Mouse (Mus musculus): Measurements from ENCODE around the gene Bhmt2. TPM values are rescaled to one million over a fixed set of nuclear protein-coding genes. Genes with fewer than 3 reads are reported as not detected.

Bhmt2 gene
- total and polyA plus RNA-seq, 3 experiments: not detected

- TF ChIP-seq TAL1 (conservative IDR thresholded peaks at IDR 0.05; ENCODE audit: low read depth, low read length) (no peak), CTCF (IDR thresholded peaks at IDR 0.05; ENCODE audit: low read depth, low read length) (no peak), GATA2 (IDR thresholded peaks at IDR 0.05; ENCODE audit: borderline replicate concordance, low read depth, low read length) (no peak), POLR2AphosphoS5 (IDR thresholded peaks at IDR 0.05; ENCODE audit: insufficient replicate concordance, low read depth, low read length) (no peak), GATA1 (IDR thresholded peaks at IDR 0.05; ENCODE audit: borderline replicate concordance, low read length) (no peak)
- Histone ChIP-seq H3K36me3 (replicated peaks) (no peaks in the 10 kb centered on the region), H3K4me1 (ENCODE audit: insufficient read depth, low read depth, low read length) (no peaks in the 10 kb centered on the region), H3K27me3 (ENCODE audit: insufficient read depth, low read length) (peaks cover 19% of the 10 kb centered on the region), H3K4me3 (ENCODE audit: low read depth, low read length) (no peak within 1 kb of the TSS), H3K9me3 (replicated peaks) (no peaks in the 10 kb centered on the region)
- ATAC-seq (ENCODE audit: extremely low read depth, insufficient number of reproducible peaks, low FRiP score, poor library complexity, severe bottlenecking) (no peak), DNase-seq (ENCODE audit: low spot score) (no peak)
Measured at GRCm38 (mm10) chr13:93637282-93638245, 36.5 kb downstream of the Bhmt2 start, which contains the start of gene Bhmt. Bhmt (minus strand) TSS chr13:93637961.

- Histone ChIP-seq H3K4me1 (ENCODE audit: insufficient read depth, low read depth, low read length) (no peaks in the 10 kb centered on the region), H3K9me3 (replicated peaks) (no peaks in the 10 kb centered on the region), H3K27me3 (ENCODE audit: insufficient read depth, low read length) (peaks cover 19% of the 10 kb centered on the region), H3K4me3 (ENCODE audit: low read depth, low read length) (no peak overlapping the region), H3K36me3 (replicated peaks) (no peaks in the 10 kb centered on the region)
- no peak for ATAC-seq (ENCODE audit: extremely low read depth, insufficient number of reproducible peaks, low FRiP score, poor library complexity, severe bottlenecking)
- TF ChIP-seq GATA2 (IDR thresholded peaks at IDR 0.05; ENCODE audit: borderline replicate concordance, low read depth, low read length): no peak
- no peak for DNase-seq (ENCODE audit: low spot score)
Measured at GRCm38 (mm10) chr13:93636561-93636960, 37.5 kb downstream of the Bhmt2 start.

- no peak for ATAC-seq (ENCODE audit: extremely low read depth, insufficient number of reproducible peaks, low FRiP score, poor library complexity, severe bottlenecking)
- Histone ChIP-seq H3K9me3 (replicated peaks) (no peaks in the 10 kb centered on the region), H3K4me3 (ENCODE audit: low read depth, low read length) (no peak overlapping the region)
Measured at GRCm38 (mm10) chr13:93632927-93633326, 41.2 kb downstream of the Bhmt2 start.

DNA sequence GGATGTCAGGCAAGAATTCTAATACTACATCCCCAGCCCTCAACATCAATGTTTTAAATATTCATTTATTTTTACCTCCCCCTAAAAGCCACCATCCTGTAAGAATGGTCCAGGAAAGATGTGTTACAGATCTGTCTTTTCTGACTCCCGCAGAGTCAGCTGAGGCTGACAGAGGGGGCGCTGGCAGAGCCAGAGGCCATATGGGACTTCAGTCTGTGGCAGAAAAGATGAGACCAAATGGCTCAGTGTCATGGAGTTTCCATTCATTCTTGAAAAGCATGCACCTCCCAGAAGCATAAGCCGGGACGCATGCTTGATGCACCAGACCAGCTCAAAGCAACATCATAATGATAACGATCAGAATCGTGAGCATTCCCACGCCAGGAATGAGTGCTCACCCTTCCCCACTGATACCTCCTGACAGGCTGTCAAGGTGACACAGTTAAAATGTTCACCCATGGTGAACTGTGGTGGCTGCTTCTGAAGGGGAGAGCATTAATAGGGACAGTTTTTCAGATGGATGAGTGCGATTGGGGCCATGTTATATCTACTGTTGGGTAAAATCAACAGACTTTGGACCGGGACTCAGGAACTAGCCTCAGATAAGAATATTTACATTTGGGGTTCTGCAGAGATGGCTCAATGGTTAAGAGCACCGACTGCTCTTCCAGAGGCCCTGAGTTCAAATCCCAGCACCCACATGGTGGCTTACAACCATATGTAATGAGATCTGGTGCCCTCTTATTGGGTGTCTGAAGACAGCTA lies 43.0 kb downstream of the Bhmt2 start:
- no peaks in the 10 kb centered on the region for H3K9me3 ChIP-seq (replicated peaks)
- no peaks in the 10 kb centered on the region for H3K36me3 ChIP-seq (replicated peaks)
- H3K27me3 ChIP-seq (ENCODE audit: insufficient read depth, low read length): peaks cover 4% of the 10 kb centered on the region; the same call in 1 of the 2 replicates
- DNase-seq (ENCODE audit: low spot score) (no peak), ATAC-seq (ENCODE audit: extremely low read depth, insufficient number of reproducible peaks, low FRiP score, poor library complexity, severe bottlenecking) (no peak)
- no peak for TF ChIP-seq GATA2 (IDR thresholded peaks at IDR 0.05; ENCODE audit: borderline replicate concordance, low read depth, low read length)
- TF ChIP-seq TAL1 (conservative IDR thresholded peaks at IDR 0.05; ENCODE audit: low read depth, low read length): no peak
- TF ChIP-seq POLR2AphosphoS5 (IDR thresholded peaks at IDR 0.05; ENCODE audit: insufficient replicate concordance, low read depth, low read length): no peak
- TF ChIP-seq CTCF (IDR thresholded peaks at IDR 0.05; ENCODE audit: low read depth, low read length): no peak
- TF ChIP-seq GATA1 (IDR thresholded peaks at IDR 0.05; ENCODE audit: borderline replicate concordance, low read length): no peak
- no peaks in the 10 kb centered on the region for H3K4me1 ChIP-seq (ENCODE audit: insufficient read depth, low read depth, low read length)
- H3K4me3 ChIP-seq (ENCODE audit: low read depth, low read length): no peak overlapping the region

More at GRCm38 (mm10) chr13:93632927-93633326, 41.2 kb downstream of the Bhmt2 start:
- Histone ChIP-seq H3K36me3 (replicated peaks) (no peaks in the 10 kb centered on the region), H3K4me1 (ENCODE audit: insufficient read depth, low read depth, low read length) (no peaks in the 10 kb centered on the region), H3K27me3 (ENCODE audit: insufficient read depth, low read length) (peaks cover 8% of the 10 kb centered on the region; the same call in 1 of the 2 replicates)
- no peak for TF ChIP-seq POLR2AphosphoS5 (IDR thresholded peaks at IDR 0.05; ENCODE audit: insufficient replicate concordance, low read depth, low read length)
- TF ChIP-seq TAL1 (conservative IDR thresholded peaks at IDR 0.05; ENCODE audit: low read depth, low read length): no peak
- TF ChIP-seq CTCF (IDR thresholded peaks at IDR 0.05; ENCODE audit: low read depth, low read length): no peak
- no peak for TF ChIP-seq GATA1 (IDR thresholded peaks at IDR 0.05; ENCODE audit: borderline replicate concordance, low read length)
- TF ChIP-seq GATA2 (IDR thresholded peaks at IDR 0.05; ENCODE audit: borderline replicate concordance, low read depth, low read length): no peak
- no peak for DNase-seq (ENCODE audit: low spot score)

DNA sequence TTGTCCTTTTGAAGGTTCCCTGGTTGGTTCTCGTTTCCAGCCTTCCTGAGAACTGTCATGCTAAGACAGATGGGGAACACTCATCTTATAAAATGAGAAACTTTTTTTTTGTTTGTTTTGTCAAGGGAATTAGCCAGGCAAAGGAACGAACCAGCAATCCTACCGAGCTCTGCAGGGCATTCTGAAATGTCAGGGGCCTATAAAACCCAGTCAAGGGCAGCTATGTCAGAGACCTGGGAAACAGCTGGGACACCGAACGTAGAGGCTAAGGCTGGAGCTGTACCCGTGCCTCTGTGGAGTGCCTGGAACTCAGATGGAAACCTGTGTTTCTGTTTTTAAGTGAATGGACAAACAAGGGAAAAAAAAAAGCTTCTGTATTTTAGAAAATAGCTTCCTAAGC lies 45.2 kb downstream of the Bhmt2 start:
- Histone ChIP-seq H3K27me3 (ENCODE audit: insufficient read depth, low read length) (peaks cover 11% of the 10 kb centered on the region), H3K36me3 (replicated peaks) (no peaks in the 10 kb centered on the region), H3K4me1 (ENCODE audit: insufficient read depth, low read depth, low read length) (no peaks in the 10 kb centered on the region), H3K4me3 (ENCODE audit: low read depth, low read length) (no peak overlapping the region), H3K9me3 (replicated peaks) (no peaks in the 10 kb centered on the region)
- DNase-seq (ENCODE audit: low spot score): no peak
- ATAC-seq (ENCODE audit: extremely low read depth, insufficient number of reproducible peaks, low FRiP score, poor library complexity, severe bottlenecking): no peak
- TF ChIP-seq POLR2AphosphoS5 (IDR thresholded peaks at IDR 0.05; ENCODE audit: insufficient replicate concordance, low read depth, low read length) (no peak), CTCF (IDR thresholded peaks at IDR 0.05; ENCODE audit: low read depth, low read length) (no peak), TAL1 (conservative IDR thresholded peaks at IDR 0.05; ENCODE audit: low read depth, low read length) (no peak), GATA1 (IDR thresholded peaks at IDR 0.05; ENCODE audit: borderline replicate concordance, low read length) (no peak), GATA2 (IDR thresholded peaks at IDR 0.05; ENCODE audit: borderline replicate concordance, low read depth, low read length) (no peak)

DNA sequence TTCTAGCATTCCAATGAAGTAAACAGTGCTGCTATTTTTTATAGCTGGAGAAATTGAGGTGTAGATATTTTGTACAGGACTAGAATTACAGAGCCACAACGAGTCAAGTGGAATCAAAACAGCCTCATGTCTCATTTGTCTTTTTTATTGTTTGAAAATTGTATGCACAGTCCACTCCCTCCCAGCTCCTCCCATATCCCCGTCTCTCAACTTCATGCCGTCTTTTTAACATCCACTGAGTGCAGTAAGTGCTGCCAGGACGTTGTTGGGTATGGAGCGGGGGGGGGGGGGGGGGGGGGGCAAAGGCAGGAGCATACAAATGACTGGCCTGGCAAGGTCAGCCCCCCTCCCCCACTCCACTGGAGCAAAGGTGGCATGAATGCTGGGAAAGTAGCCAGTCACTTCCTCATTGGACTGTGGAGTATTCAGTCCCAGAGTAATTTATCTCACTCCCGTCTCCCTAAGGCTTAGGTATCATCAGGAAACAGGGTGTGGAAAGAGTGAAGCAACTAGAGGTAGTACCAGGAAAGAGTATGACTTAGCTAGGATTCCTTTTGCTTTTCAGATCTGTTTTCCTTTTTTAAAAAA lies 59.6 kb downstream of the Bhmt2 start:
- TF ChIP-seq CTCF (IDR thresholded peaks at IDR 0.05; ENCODE audit: low read depth, low read length) (no peak), GATA2 (IDR thresholded peaks at IDR 0.05; ENCODE audit: borderline replicate concordance, low read depth, low read length) (no peak), TAL1 (conservative IDR thresholded peaks at IDR 0.05; ENCODE audit: low read depth, low read length) (no peak), GATA1 (IDR thresholded peaks at IDR 0.05; ENCODE audit: borderline replicate concordance, low read length) (no peak), POLR2AphosphoS5 (IDR thresholded peaks at IDR 0.05; ENCODE audit: insufficient replicate concordance, low read depth, low read length) (no peak)
- DNase-seq (ENCODE audit: low spot score) (no peak), ATAC-seq (ENCODE audit: extremely low read depth, insufficient number of reproducible peaks, low FRiP score, poor library complexity, severe bottlenecking) (no peak)
- Histone ChIP-seq H3K4me1 (ENCODE audit: insufficient read depth, low read depth, low read length) (no peaks in the 10 kb centered on the region), H3K9me3 (replicated peaks) (no peaks in the 10 kb centered on the region), H3K27me3 (ENCODE audit: insufficient read depth, low read length) (peaks cover 13% of the 10 kb centered on the region), H3K36me3 (replicated peaks) (no peaks in the 10 kb centered on the region), H3K4me3 (ENCODE audit: low read depth, low read length) (no peak overlapping the region)

Measured in G1E (cell line).